In the genomic region with DNA sequence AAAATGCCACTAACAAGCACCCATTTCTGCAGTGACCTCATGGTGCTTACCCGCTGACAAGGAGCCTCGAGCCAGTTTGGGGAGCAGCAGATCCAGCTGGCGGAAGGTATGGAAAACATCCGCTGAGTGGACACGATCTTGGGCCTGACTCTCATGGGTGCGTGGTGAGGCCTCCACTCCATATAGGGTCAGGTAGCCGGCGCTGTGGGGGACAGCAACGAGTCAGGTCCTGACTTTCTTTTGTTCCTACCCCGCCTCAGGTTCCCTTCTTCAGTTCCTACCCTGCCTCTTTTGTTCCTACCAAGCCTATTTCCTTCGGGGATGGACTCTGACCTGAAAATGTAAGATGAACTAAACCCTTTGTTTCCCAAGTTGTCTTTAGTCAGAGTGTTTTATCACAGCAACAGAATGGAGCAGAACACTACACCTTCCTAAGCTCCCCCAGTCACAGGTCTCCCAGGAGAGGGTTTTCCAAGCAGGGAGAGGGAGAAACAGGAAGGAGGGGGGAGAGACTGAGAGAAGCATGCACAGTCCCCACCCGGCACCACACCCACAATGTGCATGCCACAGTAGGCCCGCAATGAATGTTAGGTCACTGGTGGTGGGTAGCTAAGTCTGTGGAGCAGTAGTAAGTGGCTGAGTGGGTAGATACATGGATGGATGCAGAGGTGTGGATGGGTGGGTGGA, we compare ENCODE assay signal across 1 mouse cellular context.
TF ChIP-seq lines count a peak whose summit lies in the region.

No protein-coding gene starts in this region.

TF ChIP-seq in CH12.LX, 34 proteins besides CTCF, POLR2A, EP300 and RAD21:
- TF ChIP-seq TBP (conservative IDR thresholded peaks at IDR 0.05; ENCODE audit: low read depth, low read length) (peak; percentile 27; the same call in 1 of the 2 replicates), MAX (IDR thresholded peaks at IDR 0.05; ENCODE audit: low read length) (peak; percentile 52; the same call in 1 of the 2 replicates), UBTF (IDR thresholded peaks at IDR 0.05; ENCODE audit: low read depth, low read length) (no peak), SMC3 (IDR thresholded peaks at IDR 0.05; ENCODE audit: low read depth, low read length) (no peak), MXI1 (IDR thresholded peaks at IDR 0.05; ENCODE audit: low read depth, low read length) (peak; percentile 45; the same call in 1 of the 2 replicates), HCFC1 (IDR thresholded peaks at IDR 0.05; ENCODE audit: low read depth, low read length) (peak; percentile 71), RCOR1 (conservative IDR thresholded peaks at IDR 0.05; ENCODE audit: low read depth, low read length) (no peak), ETS1 (conservative IDR thresholded peaks at IDR 0.05; ENCODE audit: low read depth, low read length) (no peak), MYC (IDR thresholded peaks at IDR 0.05; ENCODE audit: low read depth, low read length) (0 out of 2 replicates have a peak, but pooled peaks have one; percentile 50)
TF ChIP-seq in CH12.LX: peak in this region for 5.
